Mouse (Mus musculus) neural tube, embryonic 14.5 days (tissue): ENCODE results near the gene Mast3. TPM values are rescaled to one million over a fixed set of nuclear protein-coding genes. Genes with fewer than 3 reads are reported as not detected.

Source experiments
- ATAC-seq: fragments of 200-750 bp; cut with Nextera tagmentation; 2 replicates; pipeline ENCODE4 v1.8.0; 2017; ENCODE audit warnings: low read depth, mild to moderate bottlenecking, moderate TSS enrichment, moderate library complexity
- H3K27ac ChIP-seq: fragments of 300-500 bp; sonication (generic); 2 replicates; pipeline ENCODE4 v1.5.1; 2014; ENCODE audit warnings: low read depth, mild to moderate bottlenecking, control low read depth, low read length, moderate library complexity, mixed read lengths
- H3K27me3 ChIP-seq: fragments of 300-500 bp; sonication (generic); 2 replicates; pipeline ENCODE4 v1.6.1; 2014; ENCODE audit warnings: low read length; ENCODE audit not compliant: control insufficient read depth, insufficient read depth
- H3K36me3 ChIP-seq: fragments of 300-500 bp; sonication (generic); 2 replicates; pipeline ENCODE4 v1.6.1; 2014; ENCODE audit warnings: low read length, mixed read lengths; ENCODE audit not compliant: control insufficient read depth, insufficient read depth
- H3K4me1 ChIP-seq: fragments of 300-500 bp; sonication (generic); 2 replicates; pipeline ENCODE4 v1.6.1; 2014; ENCODE audit warnings: low read length; ENCODE audit not compliant: control insufficient read depth, insufficient read depth
- H3K4me2 ChIP-seq: fragments of 300-500 bp; sonication (generic); 2 replicates; pipeline ENCODE4 v1.6.1; 2014; ENCODE audit warnings: mild to moderate bottlenecking, low read depth, low read length, control low read depth
- H3K4me3 ChIP-seq: fragments of 300-500 bp; sonication (generic); 2 replicates; pipeline ENCODE4 v1.5.1; 2014; ENCODE audit warnings: low read depth, low read length, control low read depth, mixed read lengths
- H3K9ac ChIP-seq: fragments of 300-500 bp; sonication (generic); replicated peaks from 2 replicates; pipeline ENCODE4 v1.6.1; 2014; ENCODE audit warnings: low read depth, mild to moderate bottlenecking, control low read depth, low read length, mixed read lengths
- H3K9me3 ChIP-seq: fragments of 300-500 bp; sonication (generic); 2 replicates; pipeline ENCODE4 v1.6.1; 2016; ENCODE audit warnings: low read length; ENCODE audit not compliant: control insufficient read depth
- WGBS: fragments of 180-500 bp; shearing (Covaris S2); extraction: QIAGEN DNeasy Blood & Tissue Kit; methylation state at CpG from one replicate; pipeline ENCODE4 v1.1.7; 2014; 5-methylcytosine and 5-hydroxymethylcytosine counted together
- polyA plus RNA-seq: library from polyadenylated mRNA; unstranded; fragments of >200 nt; fragmentation: Nextera tagmentation; extraction: Ambion mirVana; gene quantifications from 2 replicates; pipeline ENCODE4 v1.2.1, GENCODE M21; 2014

Gene Mast3
- polyA plus RNA-seq, 1 experiment from 2014 or later: 23.4 TPM

DNA sequence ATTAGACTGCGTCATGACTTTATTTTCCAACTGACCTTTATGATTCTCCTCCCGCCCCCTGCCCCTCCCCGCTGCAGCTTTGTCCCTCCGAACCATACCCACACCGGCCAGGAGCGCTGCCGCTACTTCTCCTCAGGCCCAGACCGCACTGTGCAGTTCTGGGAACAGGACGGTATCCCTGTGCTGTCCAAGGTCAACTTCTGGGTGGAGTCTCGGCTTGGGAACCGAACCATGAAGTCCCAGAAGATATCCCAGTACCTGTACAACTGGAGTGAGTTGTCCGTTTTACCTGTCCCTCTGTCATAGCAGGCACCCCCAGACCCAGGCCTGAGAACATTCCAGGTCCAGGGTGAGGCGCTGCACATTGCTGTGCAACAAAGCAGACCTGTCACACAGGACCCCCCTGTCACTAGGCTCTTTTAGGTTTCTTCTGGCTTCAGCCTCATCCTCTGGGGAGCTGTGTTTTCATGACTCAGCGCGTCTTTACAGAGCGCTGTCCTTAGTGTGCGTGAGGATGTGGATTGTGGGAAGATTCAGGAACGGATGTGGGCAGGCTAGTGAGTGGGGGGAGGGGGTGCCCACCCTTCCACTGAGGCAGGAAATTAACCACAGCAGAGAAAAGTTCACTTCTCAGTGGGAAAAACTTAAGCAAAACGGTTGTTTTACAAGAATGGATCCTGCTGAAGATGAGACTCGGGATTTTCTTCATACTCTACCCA lies 6.3 kb upstream of the Mast3 start:
- no peaks in the 10 kb centered on the region for H3K36me3 ChIP-seq
- H3K9ac ChIP-seq: no peak overlapping the region
- H3K4me2 ChIP-seq: no peak overlapping the region
- H3K4me3 ChIP-seq: no peak overlapping the region
- WGBS: 74% methylated on average over 20 of the region's 20 CpGs
- H3K9me3 ChIP-seq: no peaks in the 10 kb centered on the region
- no peak overlapping the region for H3K27ac ChIP-seq
- no peaks in the 10 kb centered on the region for H3K4me1 ChIP-seq
- ATAC-seq: no peak
- H3K27me3 ChIP-seq: 0 out of 2 replicates have a peak, but pooled peaks cover 1% of the 10 kb centered on the region

DNA sequence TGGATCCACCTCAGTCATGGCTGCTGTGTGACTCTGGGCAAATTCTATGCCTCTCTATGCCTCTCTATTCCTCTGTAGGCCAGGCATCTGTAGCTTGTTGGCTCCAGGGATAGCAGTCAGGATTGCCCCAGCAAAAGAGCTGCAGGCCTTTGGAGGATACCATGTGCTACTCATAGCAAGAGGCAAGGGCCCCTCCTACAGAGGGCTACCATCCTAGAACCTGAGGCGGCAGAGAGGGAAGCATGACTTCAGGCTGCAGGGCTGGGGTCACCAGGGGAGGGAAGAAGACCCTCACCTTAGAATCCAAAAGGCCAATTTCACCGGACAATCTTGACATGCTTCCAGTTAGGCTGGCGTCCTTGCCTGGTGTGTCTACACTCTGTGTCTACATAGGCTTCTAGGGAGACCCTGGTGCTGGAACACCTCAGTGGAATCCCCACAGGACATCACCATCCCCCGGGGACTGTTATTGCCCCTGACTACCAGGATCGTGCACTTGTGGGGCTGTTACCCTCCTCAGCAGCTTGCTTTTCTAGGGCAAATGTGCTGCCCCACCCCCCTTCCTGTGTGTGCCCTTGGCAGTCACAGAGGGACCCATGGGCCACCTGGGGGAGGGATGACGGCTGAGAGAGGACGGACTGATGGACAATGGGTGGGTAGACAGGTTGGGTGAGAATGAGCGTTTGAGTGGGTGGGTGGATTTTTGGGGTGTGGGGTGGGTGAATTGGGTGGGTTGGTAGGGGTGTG lies 4.3 kb upstream of the Mast3 start:
- Histone ChIP-seq H3K36me3 (no peaks in the 10 kb centered on the region), H3K4me3 (no peak overlapping the region), H3K4me1 (no peaks in the 10 kb centered on the region), H3K4me2 (no peak overlapping the region), H3K27ac (no peak overlapping the region), H3K9me3 (no peaks in the 10 kb centered on the region), H3K27me3 (peaks cover 9% of the 10 kb centered on the region; the same call in 1 of the 2 replicates), H3K9ac (no peak overlapping the region)
- ATAC-seq: no peak
- WGBS: 78% methylated on average over 8 of the region's 8 CpGs

DNA sequence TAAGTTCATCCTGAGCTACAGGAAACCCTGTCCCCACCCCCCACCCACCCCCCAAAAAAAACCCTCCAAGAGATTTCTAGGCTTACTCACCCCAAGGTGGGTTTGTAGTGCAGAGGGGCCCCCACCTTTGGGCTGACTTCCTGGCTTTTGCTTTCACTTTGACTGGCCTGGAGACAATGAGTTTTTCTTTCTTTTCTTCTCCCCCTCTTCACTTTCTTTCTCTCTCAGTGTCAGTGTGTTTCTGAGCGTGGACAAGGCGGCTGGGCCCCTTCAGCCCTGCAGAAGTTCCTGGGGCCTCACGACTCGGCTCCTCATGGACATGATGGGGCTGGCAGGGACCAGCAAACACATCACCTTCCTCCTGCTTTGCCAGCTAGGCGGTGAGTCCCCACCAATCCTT lies 3.4 kb upstream of the Mast3 start, which contains the start of gene Il12rb1:
Gene Il12rb1, plus strand, starts transcription at position 211 of the 400 bp plus-strand sequence.
- H3K4me3 ChIP-seq: no peak within 1 kb of the TSS
- H3K27ac ChIP-seq: no peak within 1 kb of the TSS
- no peak within 1 kb of the TSS for H3K9ac ChIP-seq
- no peak for ATAC-seq
- peaks cover 16% of the 10 kb centered on the region; the same call in 1 of the 2 replicates for H3K27me3 ChIP-seq
- no peaks in the 10 kb centered on the region for H3K9me3 ChIP-seq
- 57% methylated on average over 5 of the region's 5 CpGs for WGBS
- H3K36me3 ChIP-seq: no peaks in the 10 kb centered on the region
- no peak within 1 kb of the TSS for H3K4me2 ChIP-seq
- peaks cover 5% of the 10 kb centered on the region; the same call in 1 of the 2 replicates for H3K4me1 ChIP-seq

DNA sequence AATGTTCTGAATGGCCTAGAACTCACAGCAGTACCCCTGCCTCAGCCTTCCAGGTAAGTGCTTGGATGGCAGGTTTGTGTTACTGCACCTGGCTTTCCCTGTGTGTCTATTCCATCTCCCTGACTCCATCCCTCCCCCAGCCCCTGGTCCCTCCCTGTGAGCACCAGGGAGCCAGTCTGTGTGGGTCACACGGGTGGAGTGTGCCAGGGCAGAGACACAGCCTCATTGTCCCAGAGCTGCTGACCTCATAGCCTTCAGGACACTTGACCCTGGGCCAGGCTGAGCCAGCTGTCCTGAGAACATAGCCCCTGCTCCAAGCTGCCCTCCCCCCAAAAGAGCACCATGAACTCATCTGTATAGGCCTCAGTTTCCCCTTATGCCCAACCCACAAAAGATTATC lies 2.5 kb upstream of the Mast3 start:
- H3K4me2 ChIP-seq: no peak overlapping the region
- 68% methylated on average over 1 of the region's 1 CpGs for WGBS
- no peaks in the 10 kb centered on the region for H3K36me3 ChIP-seq

DNA sequence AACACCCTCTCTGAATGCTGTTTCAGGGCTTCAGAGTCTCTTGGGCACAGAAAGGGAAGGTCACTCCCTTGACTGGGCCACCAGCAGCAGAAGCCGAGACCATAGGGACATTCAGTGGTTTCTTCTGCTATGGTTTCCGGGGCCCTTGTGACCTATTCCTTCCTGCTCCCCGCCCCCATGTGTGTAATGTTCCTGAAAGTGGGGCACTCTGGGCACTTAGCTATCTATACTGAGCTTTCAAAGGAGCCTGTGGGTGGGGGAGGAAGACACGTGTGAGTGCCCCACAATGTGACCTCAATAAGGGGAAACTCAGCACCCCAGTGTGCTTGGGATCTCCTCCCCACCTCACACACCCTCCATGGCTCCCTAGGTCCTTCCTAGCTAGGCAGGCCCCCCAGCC lies 1.7 kb upstream of the Mast3 start:
- Histone ChIP-seq H3K27ac (no peak overlapping the region), H3K9me3 (no peaks in the 10 kb centered on the region), H3K9ac (no peak overlapping the region), H3K36me3 (no peaks in the 10 kb centered on the region), H3K4me1 (peaks cover 5% of the 10 kb centered on the region; the same call in 1 of the 2 replicates), H3K4me2 (no peak overlapping the region), H3K4me3 (no peak overlapping the region), H3K27me3 (peaks cover 16% of the 10 kb centered on the region)
- no peak for ATAC-seq
- WGBS: 75% methylated on average over 4 of the region's 4 CpGs

More for the DNA sequence above, 2.5 kb upstream of the Mast3 start:
- Histone ChIP-seq H3K4me1 (peaks cover 5% of the 10 kb centered on the region; the same call in 1 of the 2 replicates), H3K4me3 (no peak overlapping the region), H3K9ac (no peak overlapping the region), H3K9me3 (no peaks in the 10 kb centered on the region), H3K27ac (no peak overlapping the region), H3K27me3 (peaks cover 16% of the 10 kb centered on the region)
- ATAC-seq: no peak

DNA sequence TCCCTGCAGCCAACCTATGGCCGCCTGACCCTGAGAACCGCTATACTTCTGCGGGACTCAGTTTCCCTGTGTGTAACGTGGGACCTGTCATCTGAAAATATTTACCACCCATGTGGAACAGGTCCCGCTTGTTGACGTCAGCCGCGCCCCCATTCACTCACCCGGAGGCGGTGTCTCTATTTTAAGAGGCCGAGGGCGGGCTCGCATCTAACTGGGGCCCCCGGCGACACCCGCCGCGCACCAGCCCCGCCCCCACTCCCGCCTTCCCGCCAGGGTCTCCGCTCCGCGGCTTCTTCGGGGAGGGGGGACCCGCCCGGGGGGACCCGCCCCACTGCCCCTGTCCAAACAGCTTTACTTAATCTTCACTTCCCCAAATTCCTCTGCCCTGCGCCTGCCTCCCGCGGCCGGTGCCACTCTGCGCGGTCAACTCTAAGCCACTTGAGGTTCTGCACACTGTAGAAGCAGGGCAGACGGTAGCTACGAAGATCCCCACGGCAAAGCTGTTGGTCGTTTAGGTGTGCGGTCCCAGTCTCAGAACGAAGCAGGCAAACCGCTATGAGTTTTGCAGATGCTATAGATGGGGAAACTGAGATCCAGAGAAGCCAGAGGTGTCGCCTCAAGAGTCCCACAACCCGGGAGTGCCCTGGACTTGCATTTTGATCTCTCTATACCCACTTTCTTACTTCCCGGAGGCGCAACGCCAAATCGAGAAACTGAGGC lies 933 bp downstream of the Mast3 start:
- Histone ChIP-seq H3K9me3 (no peaks in the 10 kb centered on the region), H3K4me1 (peaks cover 5% of the 10 kb centered on the region; the same call in 1 of the 2 replicates), H3K27me3 (peaks cover 23% of the 10 kb centered on the region), H3K36me3 (no peaks in the 10 kb centered on the region), H3K4me3 (peak overlapping the region; percentile 44), H3K4me2 (peak overlapping the region; percentile 65), H3K9ac (0 out of 2 replicates have a peak overlapping the region, but pooled peaks have one; percentile 25), H3K27ac (no peak overlapping the region)
- 2% methylated on average over 44 of the region's 47 CpGs for WGBS
- ATAC-seq: 0 out of 2 replicates have a peak, but pooled peaks have one; percentile 15

DNA sequence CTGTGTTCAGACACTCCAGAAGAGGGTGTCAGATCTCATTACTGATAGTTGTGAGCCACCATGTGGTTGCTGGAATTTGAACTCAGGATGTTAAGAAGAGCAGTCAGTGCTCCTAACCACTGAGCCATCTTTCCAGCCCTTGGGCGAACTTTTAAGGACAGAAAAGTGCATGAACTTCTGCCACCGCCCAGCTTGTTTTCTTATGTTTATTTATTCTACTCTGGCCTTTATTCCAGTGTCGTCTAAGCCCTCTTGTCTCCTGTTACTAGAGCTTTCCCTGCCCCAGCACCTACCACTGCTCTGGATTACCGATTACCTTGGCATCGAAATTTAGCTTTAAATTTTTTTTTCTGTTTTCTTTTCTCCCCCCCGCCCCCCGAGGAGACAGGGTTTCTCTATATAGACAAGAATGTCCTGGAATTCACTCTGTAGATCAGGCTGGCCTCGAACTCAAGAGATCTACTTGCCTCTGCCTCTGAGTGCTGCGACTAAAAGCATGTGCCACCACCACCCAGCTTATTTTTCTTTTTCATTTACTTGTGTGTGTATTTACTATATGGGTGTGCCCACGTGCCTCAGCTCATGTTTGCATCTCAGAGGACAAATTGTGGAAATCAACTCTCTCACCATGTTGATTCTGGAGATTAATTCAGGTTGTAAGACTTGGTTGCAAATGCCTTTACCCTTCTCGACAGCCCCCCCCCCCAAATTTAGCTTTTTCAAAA lies 1.9 kb downstream of the Mast3 start:
- no peak overlapping the region for H3K4me2 ChIP-seq
- peaks cover 25% of the 10 kb centered on the region for H3K27me3 ChIP-seq

DNA sequence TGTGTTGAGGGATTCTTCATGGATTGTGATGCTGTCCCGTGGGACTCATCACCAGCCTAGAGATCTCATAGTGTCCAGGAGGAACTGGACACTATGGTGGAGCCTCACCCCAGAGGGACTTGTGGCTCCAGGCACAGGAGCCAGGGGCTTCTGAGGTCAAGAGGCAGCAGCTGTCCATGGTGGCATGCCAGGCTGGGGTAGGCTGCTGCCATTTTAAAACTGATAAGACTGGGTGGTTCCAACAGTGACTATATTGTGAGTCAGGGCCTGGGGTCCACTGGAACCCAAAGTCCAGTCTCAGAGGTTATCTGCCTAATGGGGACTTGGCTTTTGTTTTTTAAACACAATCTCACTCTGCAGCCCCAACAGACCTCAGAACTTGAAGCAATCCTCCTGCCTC lies 3.0 kb downstream of the Mast3 start:
- ATAC-seq: no peak
- peaks cover 11% of the 10 kb centered on the region; the same call in 1 of the 2 replicates for H3K4me1 ChIP-seq
- H3K27ac ChIP-seq: no peak overlapping the region
- peaks cover 25% of the 10 kb centered on the region for H3K27me3 ChIP-seq
- H3K9me3 ChIP-seq: no peaks in the 10 kb centered on the region
- H3K36me3 ChIP-seq: no peaks in the 10 kb centered on the region
- 71% methylated on average over 1 of the region's 1 CpGs for WGBS
- H3K4me3 ChIP-seq: no peak overlapping the region
- no peak overlapping the region for H3K4me2 ChIP-seq
- H3K9ac ChIP-seq: no peak overlapping the region

More for the DNA sequence above, 1.9 kb downstream of the Mast3 start:
- peaks cover 9% of the 10 kb centered on the region; the same call in 1 of the 2 replicates for H3K4me1 ChIP-seq
- no peaks in the 10 kb centered on the region for H3K9me3 ChIP-seq
- H3K27ac ChIP-seq: no peak overlapping the region
- WGBS: 73% methylated on average over 11 of the region's 11 CpGs
- H3K9ac ChIP-seq: no peak overlapping the region
- no peaks in the 10 kb centered on the region for H3K36me3 ChIP-seq
- no peak overlapping the region for H3K4me3 ChIP-seq
- no peak for ATAC-seq
